ENCODE assay signal across 7 mouse cellular contexts in genomic region chr4:54947991-54948615, GRCm38 (mm10). TPM values are rescaled to one million over a fixed set of nuclear protein-coding genes. Genes with fewer than 3 reads are reported as not detected.
DNase-seq lines count a peak whose midpoint lies in the region; ATAC-seq and TF ChIP-seq lines count a peak whose summit lies in the region.

No protein-coding gene starts in this region.

- peak; percentile 66 for DNase-seq in ZHBTc4 (ENCODE audit: low read depth, low spot score)
- DNase-seq in left cerebral cortex, postnatal 25 days (ENCODE audit: low spot score in 2 of 2) = peak; percentile 59 to 62
- peak; percentile 97 for DNase-seq in midbrain, embryonic 11.5 days (ENCODE audit: low spot score, missing footprints)

- no peaks in the 10 kb centered on the region for H3K9me3 ChIP-seq in forebrain, embryonic 16.5 days (ENCODE audit: control insufficient read depth, low read length)
- H3K9me3 ChIP-seq in hindbrain, embryonic 15.5 days = no peaks in the 10 kb centered on the region
- no peaks in the 10 kb centered on the region for H3K9me3 ChIP-seq in midbrain, embryonic 11.5 days (ENCODE audit: control insufficient read depth, low read length)

- H3K9ac ChIP-seq in forebrain, embryonic 16.5 days (replicated peaks; ENCODE audit: low read depth, low read length) = peak overlapping the region; percentile 86
- peak overlapping the region; percentile 96 for H3K9ac ChIP-seq in hindbrain, embryonic 15.5 days
- peak overlapping the region; percentile 95 for H3K9ac ChIP-seq in midbrain, embryonic 11.5 days (ENCODE audit: low read length)

- no peak for TF ChIP-seq CTCF in testis, adult 2 months (IDR thresholded peaks at IDR 0.05; ENCODE audit: control insufficient read depth, insufficient read depth, insufficient replicate concordance, low read depth, low read length)

- peak; percentile 31 for ATAC-seq in forebrain, embryonic 16.5 days
- ATAC-seq in hindbrain, embryonic 15.5 days (ENCODE audit: low FRiP score, low read depth) = peak; percentile 35
- ATAC-seq in midbrain, embryonic 11.5 days (ENCODE audit: low FRiP score) = peak; percentile 14; the same call in 1 of the 2 replicates

- H3K27me3 ChIP-seq in forebrain, embryonic 16.5 days (replicated peaks; ENCODE audit: control insufficient read depth, insufficient read depth, low read length) = no peaks in the 10 kb centered on the region
- H3K27me3 ChIP-seq in hindbrain, embryonic 15.5 days = no peaks in the 10 kb centered on the region
- no peaks in the 10 kb centered on the region for H3K27me3 ChIP-seq in midbrain, embryonic 11.5 days (ENCODE audit: control insufficient read depth, insufficient read depth, low read length)
- H3K27me3 ChIP-seq in testis, adult 2 months (ENCODE audit: control insufficient read depth, insufficient read depth, low read length) = peaks cover 2% of the 10 kb centered on the region

- peak overlapping the region; percentile 70 for H3K4me3 ChIP-seq in brown adipose tissue, adult 24 weeks (ENCODE audit: insufficient read depth, low read depth, low read length)
- H3K4me3 ChIP-seq in forebrain, embryonic 16.5 days (replicated peaks; ENCODE audit: low read length) = peak overlapping the region; percentile 90
- H3K4me3 ChIP-seq in hindbrain, embryonic 15.5 days = peak overlapping the region; percentile 90
- peak overlapping the region; percentile 93 for H3K4me3 ChIP-seq in midbrain, embryonic 11.5 days (ENCODE audit: low read depth, low read length)
- peak overlapping the region; percentile 77 for H3K4me3 ChIP-seq in testis, adult 2 months (ENCODE audit: control insufficient read depth, low read depth, low read length)

- H3K27ac ChIP-seq in brown adipose tissue, adult 24 weeks (replicated peaks; ENCODE audit: low read depth, low read length) = peak overlapping the region; percentile 27
- peak overlapping the region; percentile 98 for H3K27ac ChIP-seq in forebrain, embryonic 16.5 days (ENCODE audit: low read length)
- H3K27ac ChIP-seq in hindbrain, embryonic 15.5 days (replicated peaks) = peak overlapping the region; percentile 97
- H3K27ac ChIP-seq in midbrain, embryonic 11.5 days (ENCODE audit: low read depth, low read length) = peak overlapping the region; percentile 98
- H3K27ac ChIP-seq in testis, adult 2 months (ENCODE audit: control insufficient read depth, insufficient read depth, low read depth, low read length) = peak overlapping the region; percentile 24

- H3K4me1 ChIP-seq in brown adipose tissue, adult 24 weeks (ENCODE audit: control insufficient read depth, insufficient read depth, insufficient read length, low read length) = peaks cover 7% of the 10 kb centered on the region; the same call in 1 of the 2 replicates
- peaks cover 21% of the 10 kb centered on the region for H3K4me1 ChIP-seq in forebrain, embryonic 16.5 days (replicated peaks; ENCODE audit: control insufficient read depth, insufficient read depth, low read length)
- peaks cover 37% of the 10 kb centered on the region for H3K4me1 ChIP-seq in hindbrain, embryonic 15.5 days (replicated peaks)
- peaks cover 16% of the 10 kb centered on the region for H3K4me1 ChIP-seq in midbrain, embryonic 11.5 days (ENCODE audit: control insufficient read depth, insufficient read depth, low read length)
- peaks cover 17% of the 10 kb centered on the region; the same call in 1 of the 2 replicates for H3K4me1 ChIP-seq in testis, adult 2 months (ENCODE audit: control insufficient read depth, insufficient read depth, low read length)

- TF ChIP-seq POLR2A in testis, adult 2 months (IDR thresholded peaks at IDR 0.05; ENCODE audit: control insufficient read depth, low read depth, low read length) = no peak

- intact Hi-C loops in left cerebral cortex, postnatal 25 days (cut with DNase I) = loop anchor here (2.0 to 10.0 kb wide), 5 partner anchors 57 to 883 kb away; no protein-coding TSS in a partner anchor

- H3K4me2 ChIP-seq in forebrain, embryonic 16.5 days (ENCODE audit: low read length) = peak overlapping the region; percentile 70
- H3K4me2 ChIP-seq in hindbrain, embryonic 15.5 days = peak overlapping the region; percentile 93
- H3K4me2 ChIP-seq in midbrain, embryonic 11.5 days = peak overlapping the region; percentile 67

- WGBS in forebrain, embryonic 16.5 days = 1% methylated on average over 24 of the region's 25 CpGs
- WGBS in hindbrain, embryonic 15.5 days = under 1% methylated on average over 24 of the region's 25 CpGs
- WGBS in midbrain, embryonic 11.5 days = 1% methylated on average over 24 of the region's 25 CpGs

- H3K36me3 ChIP-seq in forebrain, embryonic 16.5 days (ENCODE audit: control insufficient read depth, insufficient read depth) = no peaks in the 10 kb centered on the region
- no peaks in the 10 kb centered on the region for H3K36me3 ChIP-seq in hindbrain, embryonic 15.5 days
- no peaks in the 10 kb centered on the region for H3K36me3 ChIP-seq in midbrain, embryonic 11.5 days (ENCODE audit: control insufficient read depth, insufficient read depth, low read length)
- H3K36me3 ChIP-seq in testis, adult 2 months (ENCODE audit: control insufficient read depth, insufficient read depth, low read length) = no peaks in the 10 kb centered on the region

RNA-seq across cellular contexts. Expression of gene Zfp462, which starts 3.3 kb away (rescaled TPM):
- polyA plus RNA-seq in brown adipose tissue, adult 24 weeks (2012; ENCODE audit: insufficient read depth, insufficient read length, missing spikeins) = 0.50 and 2.1 TPM in 2 replicates
- 20.5 and 22.2 TPM in 2 replicates for polyA plus RNA-seq in forebrain, embryonic 16.5 days (2015; fragmentation: Nextera tagmentation; extraction: Ambion mirVana)
- polyA plus RNA-seq in hindbrain, embryonic 15.5 days (2015; fragmentation: Nextera tagmentation; extraction: Ambion mirVana) = 9.6 and 10.7 TPM in 2 replicates
- 10 to 100 TPM; 50.5 to 58.9 TPM for total RNA-seq in left cerebral cortex, postnatal 25 days (2021)
- 18.7 and 20.2 TPM in 2 replicates for polyA plus RNA-seq in midbrain, embryonic 11.5 days (2014; fragmentation: Nextera tagmentation; extraction: Ambion mirVana)
- polyA plus RNA-seq in testis, adult 2 months (2012; rRNA removed) = 5.2 and 5.7 TPM in 2 replicates

Comparison
In these comparisons a context has a peak if more than half of its experiments do, and no peak if none do; other contexts are left out.
1. Peak in every context shown above with its lines: DNase-seq, ATAC-seq, H3K4me3 ChIP-seq and H3K27ac ChIP-seq.
2. H3K27ac ChIP-seq: peak in every context shown above with its lines; median percentile 98 in forebrain, embryonic 16.5 days; 98 in midbrain, embryonic 11.5 days; 97 in hindbrain, embryonic 15.5 days; 27 in brown adipose tissue, adult 24 weeks; 24 in testis, adult 2 months.